Comparison of ENCODE assay signal across 8 mouse cellular contexts in genomic region chr19:10709360-10710087, GRCm38 (mm10). TPM values are rescaled to one million over a fixed set of nuclear protein-coding genes. Genes with fewer than 3 reads are reported as not detected.
A peak's percentile ranks its signal among the peaks of the same experiment; 100 is the strongest.
DNase-seq lines count a peak whose midpoint lies in the region; ATAC-seq lines count a peak whose summit lies in the region.

No protein-coding gene starts in this region.

- peak overlapping the region; percentile 61; the same call in 1 of the 2 replicates for H3K27ac ChIP-seq in embryonic facial prominence, embryonic 14.5 days (replicated peaks; ENCODE audit: low read depth, low read length)
- peak overlapping the region; percentile 3; the same call in 1 of the 2 replicates for H3K27ac ChIP-seq in limb, embryonic 13.5 days
- H3K27ac ChIP-seq in midbrain, embryonic 16.5 days (ENCODE audit: low read length) = peak overlapping the region; percentile 86

- H3K9me3 ChIP-seq in embryonic facial prominence, embryonic 14.5 days (ENCODE audit: control insufficient read depth, low read length) = no peaks in the 10 kb centered on the region
- H3K9me3 ChIP-seq in limb, embryonic 13.5 days = no peaks in the 10 kb centered on the region
- no peaks in the 10 kb centered on the region for H3K9me3 ChIP-seq in midbrain, embryonic 16.5 days (replicated peaks; ENCODE audit: control insufficient read depth, low read length, poor library complexity, severe bottlenecking)

- H3K4me1 ChIP-seq in embryonic facial prominence, embryonic 14.5 days (ENCODE audit: control insufficient read depth, insufficient read depth, low read length) = peaks cover 12% of the 10 kb centered on the region; the same call in 1 of the 2 replicates
- peaks cover 20% of the 10 kb centered on the region for H3K4me1 ChIP-seq in limb, embryonic 13.5 days
- peaks cover 10% of the 10 kb centered on the region; the same call in 1 of the 2 replicates for H3K4me1 ChIP-seq in midbrain, embryonic 16.5 days (ENCODE audit: control insufficient read depth, insufficient read depth, low read length)

- DNase-seq in 416B (ENCODE audit: low read depth) = peak; percentile 94
- peak; percentile 81 to 95 for DNase-seq in adrenal gland, postnatal 4 days (ENCODE audit: low spot score in 2 of 2)
- peak; percentile 96 for DNase-seq in embryonic facial prominence, embryonic 14.5 days (ENCODE audit: low spot score)
- DNase-seq in heart, adult 9 months (ENCODE audit: low spot score in 2 of 2) = peak; percentile 88 to 93
- DNase-seq in kidney, adult 9 months = peak; percentile 98
- DNase-seq in spleen, postnatal 10 days (ENCODE audit: low spot score in 2 of 2) = peak; percentile 92 to 94

- no peak overlapping the region; the same call in 1 of the 2 replicates for H3K9ac ChIP-seq in embryonic facial prominence, embryonic 14.5 days (ENCODE audit: low read depth, low read length)
- peak overlapping the region; percentile 54; the same call in 1 of the 2 replicates for H3K9ac ChIP-seq in limb, embryonic 13.5 days
- H3K9ac ChIP-seq in midbrain, embryonic 16.5 days (ENCODE audit: low read depth, low read length) = peak overlapping the region; percentile 12; the same call in 1 of the 2 replicates

- peaks cover 75% of the 10 kb centered on the region for H3K36me3 ChIP-seq in embryonic facial prominence, embryonic 14.5 days (ENCODE audit: control insufficient read depth, insufficient read depth, low read length)
- H3K36me3 ChIP-seq in limb, embryonic 13.5 days = peaks cover 68% of the 10 kb centered on the region
- peaks cover 26% of the 10 kb centered on the region for H3K36me3 ChIP-seq in midbrain, embryonic 16.5 days (ENCODE audit: control insufficient read depth, insufficient read depth, low read length)

- H3K27me3 ChIP-seq in embryonic facial prominence, embryonic 14.5 days (replicated peaks; ENCODE audit: control insufficient read depth, insufficient read depth, low read length) = no peaks in the 10 kb centered on the region
- no peaks in the 10 kb centered on the region for H3K27me3 ChIP-seq in limb, embryonic 13.5 days
- H3K27me3 ChIP-seq in midbrain, embryonic 16.5 days (ENCODE audit: control insufficient read depth, insufficient read depth, low read depth, low read length) = no peaks in the 10 kb centered on the region

- H3K4me2 ChIP-seq in embryonic facial prominence, embryonic 14.5 days (ENCODE audit: low read depth, low read length) = no peak overlapping the region
- peak overlapping the region; percentile 23; the same call in 1 of the 2 replicates for H3K4me2 ChIP-seq in limb, embryonic 13.5 days (replicated peaks)
- H3K4me2 ChIP-seq in midbrain, embryonic 16.5 days (ENCODE audit: low read length) = no peak overlapping the region

- 23% methylated on average over 8 of the region's 8 CpGs for WGBS in embryonic facial prominence, embryonic 14.5 days
- WGBS in limb, embryonic 13.5 days = 22% methylated on average over 8 of the region's 8 CpGs
- 11% methylated on average over 8 of the region's 8 CpGs for WGBS in midbrain, embryonic 16.5 days

- ATAC-seq in embryonic facial prominence, embryonic 14.5 days (ENCODE audit: low read depth) = peak; percentile 85
- peak; percentile 66 for ATAC-seq in limb, embryonic 13.5 days (ENCODE audit: low FRiP score, low read depth)
- peak; percentile 72 for ATAC-seq in midbrain, embryonic 16.5 days

- no peak overlapping the region for H3K4me3 ChIP-seq in embryonic facial prominence, embryonic 14.5 days (ENCODE audit: low read depth, low read length)
- no peak overlapping the region for H3K4me3 ChIP-seq in limb, embryonic 13.5 days
- H3K4me3 ChIP-seq in midbrain, embryonic 16.5 days (ENCODE audit: low read depth, low read length) = no peak overlapping the region

RNA-seq across cellular contexts. Expression of gene Vps37c, which starts 21.0 kb away (rescaled TPM):
- 10 to 100 TPM; 27.0 to 28.6 TPM for total RNA-seq in adrenal gland, postnatal 4 days (2021)
- 34.8 and 35.9 TPM in 2 replicates for polyA plus RNA-seq in embryonic facial prominence, embryonic 14.5 days (2014; fragmentation: Nextera tagmentation; extraction: Ambion mirVana)
- polyA plus RNA-seq in limb, embryonic 13.5 days (2015; fragmentation: Nextera tagmentation; extraction: Ambion mirVana) = 38.3 and 40.9 TPM in 2 replicates
- 28.6 and 31.2 TPM in 2 replicates for polyA plus RNA-seq in midbrain, embryonic 16.5 days (2015; fragmentation: Nextera tagmentation; extraction: Ambion mirVana)

RNA-seq across cellular contexts. Expression of gene Cd5, which starts 29.3 kb away (rescaled TPM):
- total RNA-seq in adrenal gland, postnatal 4 days (2021) = under 1 TPM; 0.22 to 0.34 TPM
- polyA plus RNA-seq in embryonic facial prominence, embryonic 14.5 days (2014; fragmentation: Nextera tagmentation; extraction: Ambion mirVana) = 0.58 and 0.78 TPM in 2 replicates
- polyA plus RNA-seq in limb, embryonic 13.5 days (2015; fragmentation: Nextera tagmentation; extraction: Ambion mirVana) = 0.08 and 0.19 TPM in 2 replicates
- polyA plus RNA-seq in midbrain, embryonic 16.5 days (2015; fragmentation: Nextera tagmentation; extraction: Ambion mirVana) = 0.48 and 0.78 TPM in 2 replicates

RNA-seq across cellular contexts. Expression of gene Pga5, which starts 31.7 kb away (rescaled TPM):
- under 1 TPM in 1 of 2 experiments, not detected in 1; 0.56 TPM for total RNA-seq in adrenal gland, postnatal 4 days (2021)
- polyA plus RNA-seq in embryonic facial prominence, embryonic 14.5 days (2014; fragmentation: Nextera tagmentation; extraction: Ambion mirVana) = 0.14 TPM in 1 of 2 replicates, not detected in the other
- polyA plus RNA-seq in limb, embryonic 13.5 days (2015; fragmentation: Nextera tagmentation; extraction: Ambion mirVana) = 0.10 TPM in 1 of 2 replicates, not detected in the other
- polyA plus RNA-seq in midbrain, embryonic 16.5 days (2015; fragmentation: Nextera tagmentation; extraction: Ambion mirVana) = not detected in 2 replicates

Comparison
In these comparisons a context has a peak if more than half of its experiments do, and no peak if none do; other contexts are left out.
1. H3K27ac ChIP-seq: peak in every context shown above with its lines; median percentile 86 in midbrain, embryonic 16.5 days; 61 in embryonic facial prominence, embryonic 14.5 days; 3 in limb, embryonic 13.5 days.